Mouse (Mus musculus) spleen, adult 2 months (tissue): ENCODE results near the gene Borcs8.

Source experiments
- CTCF ChIP-seq: fragments of 200-500 bp; IDR thresholded peaks from 2 replicates; pipeline ENCODE4 v1.5.1; 2011; ENCODE audit warnings: mild to moderate bottlenecking, inconsistent platforms; ENCODE audit not compliant: insufficient read depth, insufficient read length, insufficient replicate concordance; ENCODE audit errors: extremely low read depth
- POLR2A ChIP-seq: fragments of 200-500 bp; IDR thresholded peaks from 2 replicates; pipeline ENCODE4 v1.6.1; 2011; ENCODE audit warnings: low read depth, low read length, inconsistent platforms

- TF ChIP-seq POLR2A (no peak), CTCF (no peak)
Measured at GRCm38 (mm10) chr8:70163316-70163715, 24.0 kb downstream of the Borcs8 start.
